Mouse (Mus musculus): Measurements from ENCODE around the gene Serinc5. TPM values are rescaled to one million over a fixed set of nuclear protein-coding genes. Genes with fewer than 3 reads are reported as not detected.

Gene Serinc5
- total and polyA plus RNA-seq, 3 experiments: 10.3 to 12.4 (median 12.0) TPM

- 85% methylated on average over 10 of the region's 10 CpGs for WGBS
- Histone ChIP-seq H3K27ac (no peak overlapping the region), H3K36me3 (ENCODE audit: control insufficient read depth, insufficient read depth, low read length) (peaks cover 6% of the 10 kb centered on the region), H3K4me1 (ENCODE audit: control insufficient read depth, insufficient read depth, low read length) (peaks cover 10% of the 10 kb centered on the region), H3K4me3 (no peak overlapping the region), H3K9ac (ENCODE audit: low read depth, low read length) (no peak overlapping the region), H3K27me3 (ENCODE audit: control insufficient read depth, insufficient read depth, low read length) (no peaks in the 10 kb centered on the region), H3K79me2 (replicated peaks; ENCODE audit: control insufficient read depth, insufficient read depth, low read length) (0 out of 2 replicates have a peak, but pooled peaks cover 2% of the 10 kb centered on the region)
- DNase-seq: no peak
- intact Hi-C loops (cut with DNase I): loop anchor here (5.0 kb wide), 1 partner anchor 37 kb away; the partner anchor contains the start of gene Serinc5
- TF ChIP-seq CTCF (IDR thresholded peaks at IDR 0.05) (no peak), POLR2A (IDR thresholded peaks at IDR 0.05; ENCODE audit: insufficient read depth, low read depth, low read length) (no peak)
Measured at GRCm38 (mm10) chr13:92649111-92649510, 38.2 kb downstream of the Serinc5 start.

DNA sequence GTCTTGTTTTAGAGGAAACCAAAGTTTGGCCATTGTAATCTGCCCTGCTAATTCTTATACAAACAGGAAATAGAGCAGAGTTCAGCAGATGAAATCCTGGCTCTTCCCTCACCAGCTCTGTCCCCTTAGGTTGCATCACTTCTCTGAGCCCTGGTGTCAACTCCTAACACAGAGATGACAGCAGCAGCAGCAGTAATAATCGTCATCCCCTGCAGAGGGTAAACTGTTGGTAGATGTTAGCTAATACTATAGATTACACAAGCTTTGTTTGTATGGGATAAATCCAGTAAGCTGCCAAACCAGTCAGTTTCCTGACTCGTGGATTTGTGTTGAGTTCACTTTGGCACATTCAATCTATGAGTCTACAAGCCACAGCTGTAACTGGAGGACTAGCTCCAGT lies 40.1 kb downstream of the Serinc5 start:
- TF ChIP-seq CTCF (IDR thresholded peaks at IDR 0.05) (no peak), EP300 (IDR thresholded peaks at IDR 0.05; ENCODE audit: insufficient read depth, low read depth, low read length) (no peak), POLR2A (IDR thresholded peaks at IDR 0.05; ENCODE audit: insufficient read depth, low read depth, low read length) (no peak)
- Histone ChIP-seq H3K79me2 (replicated peaks; ENCODE audit: control insufficient read depth, insufficient read depth, low read length) (0 out of 2 replicates have a peak, but pooled peaks cover 2% of the 10 kb centered on the region), H3K27ac (peak overlapping the region; percentile 13; the same call in 1 of the 2 replicates), H3K9ac (ENCODE audit: low read depth, low read length) (no peak overlapping the region), H3K27me3 (ENCODE audit: control insufficient read depth, insufficient read depth, low read length) (no peaks in the 10 kb centered on the region), H3K4me3 (no peak overlapping the region), H3K36me3 (ENCODE audit: control insufficient read depth, insufficient read depth, low read length) (peaks cover 6% of the 10 kb centered on the region), H3K4me1 (ENCODE audit: control insufficient read depth, insufficient read depth, low read length) (peaks cover 10% of the 10 kb centered on the region)
- intact Hi-C loops (cut with DNase I): no loop called here
- DNase-seq: no peak
- WGBS: 29% methylated on average over 2 of the region's 2 CpGs

- peaks cover 10% of the 10 kb centered on the region for H3K4me1 ChIP-seq (ENCODE audit: control insufficient read depth, insufficient read depth, low read length)
- DNase-seq: no peak
- no peaks in the 10 kb centered on the region for H3K27me3 ChIP-seq (ENCODE audit: control insufficient read depth, insufficient read depth, low read length)
- H3K79me2 ChIP-seq (replicated peaks; ENCODE audit: control insufficient read depth, insufficient read depth, low read length): no peaks in the 10 kb centered on the region
- no peak overlapping the region for H3K9ac ChIP-seq (ENCODE audit: low read depth, low read length)
- no peak for TF ChIP-seq CTCF (IDR thresholded peaks at IDR 0.05)
- TF ChIP-seq POLR2A (IDR thresholded peaks at IDR 0.05; ENCODE audit: insufficient read depth, low read depth, low read length): no peak
- TF ChIP-seq EP300 (IDR thresholded peaks at IDR 0.05; ENCODE audit: insufficient read depth, low read depth, low read length): no peak
- H3K4me3 ChIP-seq: no peak overlapping the region
- H3K27ac ChIP-seq: no peak overlapping the region
- intact Hi-C loops (cut with DNase I): no loop called here
- WGBS: 65% methylated on average over 2 of the region's 2 CpGs
- peaks cover 6% of the 10 kb centered on the region for H3K36me3 ChIP-seq (ENCODE audit: control insufficient read depth, insufficient read depth, low read length)
Measured at GRCm38 (mm10) chr13:92652498-92652897, 41.6 kb downstream of the Serinc5 start.

DNA sequence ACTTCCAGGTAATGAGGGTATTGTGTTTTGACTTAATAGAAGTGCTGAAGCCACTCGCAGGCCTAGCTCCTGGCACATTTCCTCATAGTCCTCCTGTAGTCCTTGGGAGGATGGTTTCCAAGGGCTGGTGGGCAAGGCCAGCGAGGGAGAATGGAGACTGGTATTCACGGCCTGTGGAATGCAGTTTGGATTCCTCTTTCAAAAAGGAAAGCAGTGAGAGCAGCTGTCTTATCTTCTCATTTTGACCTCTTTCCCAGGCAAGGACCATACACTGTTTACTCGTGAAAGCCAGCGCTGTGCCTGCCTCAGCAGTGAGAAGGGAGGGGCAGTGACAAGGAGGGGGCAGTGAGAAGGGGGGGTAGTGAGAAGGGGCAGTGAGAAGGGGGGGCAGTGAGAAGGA lies 42.4 kb downstream of the Serinc5 start:
- Histone ChIP-seq H3K4me1 (ENCODE audit: control insufficient read depth, insufficient read depth, low read length) (peaks cover 10% of the 10 kb centered on the region), H3K79me2 (replicated peaks; ENCODE audit: control insufficient read depth, insufficient read depth, low read length) (no peaks in the 10 kb centered on the region), H3K27me3 (ENCODE audit: control insufficient read depth, insufficient read depth, low read length) (no peaks in the 10 kb centered on the region), H3K27ac (peak overlapping the region; percentile 24), H3K9ac (ENCODE audit: low read depth, low read length) (no peak overlapping the region), H3K4me3 (no peak overlapping the region), H3K36me3 (ENCODE audit: control insufficient read depth, insufficient read depth, low read length) (peaks cover 6% of the 10 kb centered on the region)
- no peak for TF ChIP-seq EP300 (IDR thresholded peaks at IDR 0.05; ENCODE audit: insufficient read depth, low read depth, low read length)
- TF ChIP-seq CTCF (IDR thresholded peaks at IDR 0.05): no peak
- TF ChIP-seq POLR2A (IDR thresholded peaks at IDR 0.05; ENCODE audit: insufficient read depth, low read depth, low read length): no peak
- WGBS: 13% methylated on average over 5 of the region's 5 CpGs
- peak in 1 of 2 experiments; percentile 24 for DNase-seq
- intact Hi-C loops (cut with DNase I): no loop called here

DNA sequence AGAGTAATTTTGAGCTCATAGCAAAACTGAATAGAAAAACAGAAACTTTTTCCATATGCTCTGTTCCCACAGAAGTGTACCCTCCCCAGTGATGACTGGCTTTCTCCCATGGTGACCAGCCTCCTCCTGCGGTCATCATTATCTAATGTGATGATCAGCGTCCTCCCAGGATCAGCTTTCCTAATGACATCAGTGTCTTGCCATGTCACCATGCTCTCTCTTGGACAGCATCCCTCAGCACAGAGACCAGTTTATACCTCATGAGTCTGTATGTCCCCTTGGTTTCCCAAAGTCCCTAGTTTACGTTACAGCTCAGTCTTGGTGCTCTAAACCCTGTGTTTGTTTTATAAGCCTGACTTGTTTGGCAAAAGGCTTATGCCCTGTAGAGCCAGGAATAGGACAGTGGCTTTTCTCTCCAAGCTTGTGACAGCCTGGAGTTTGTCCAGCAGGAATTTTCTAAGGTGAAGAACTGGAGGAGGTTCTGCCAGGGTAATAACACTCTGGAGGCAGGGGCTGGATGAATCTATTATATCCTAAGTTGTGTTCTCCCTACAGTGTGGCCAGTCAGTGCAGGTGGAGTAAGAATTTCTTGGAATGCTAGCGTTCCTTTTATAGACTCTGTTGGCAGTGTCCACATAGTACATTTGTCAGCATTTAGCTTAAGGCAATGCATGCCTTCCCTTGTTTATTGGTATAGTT lies 46.1 kb downstream of the Serinc5 start:
- Histone ChIP-seq H3K36me3 (ENCODE audit: control insufficient read depth, insufficient read depth, low read length) (no peaks in the 10 kb centered on the region; the same call in 1 of the 2 replicates), H3K27ac (peak overlapping the region; percentile 51), H3K79me2 (replicated peaks; ENCODE audit: control insufficient read depth, insufficient read depth, low read length) (no peaks in the 10 kb centered on the region), H3K4me1 (ENCODE audit: control insufficient read depth, insufficient read depth, low read length) (peaks cover 6% of the 10 kb centered on the region; the same call in 1 of the 2 replicates), H3K27me3 (ENCODE audit: control insufficient read depth, insufficient read depth, low read length) (no peaks in the 10 kb centered on the region), H3K4me3 (no peak overlapping the region), H3K9ac (ENCODE audit: low read depth, low read length) (peak overlapping the region; percentile 3; the same call in 1 of the 2 replicates)
- TF ChIP-seq CTCF (IDR thresholded peaks at IDR 0.05): no peak
- no peak for TF ChIP-seq POLR2A (IDR thresholded peaks at IDR 0.05; ENCODE audit: insufficient read depth, low read depth, low read length)
- no peak for TF ChIP-seq EP300 (IDR thresholded peaks at IDR 0.05; ENCODE audit: insufficient read depth, low read depth, low read length)
- intact Hi-C loops (cut with DNase I): no loop called here
- peak in 1 of 2 experiments; percentile 42 for DNase-seq
- 45% methylated on average over 4 of the region's 4 CpGs for WGBS

DNA sequence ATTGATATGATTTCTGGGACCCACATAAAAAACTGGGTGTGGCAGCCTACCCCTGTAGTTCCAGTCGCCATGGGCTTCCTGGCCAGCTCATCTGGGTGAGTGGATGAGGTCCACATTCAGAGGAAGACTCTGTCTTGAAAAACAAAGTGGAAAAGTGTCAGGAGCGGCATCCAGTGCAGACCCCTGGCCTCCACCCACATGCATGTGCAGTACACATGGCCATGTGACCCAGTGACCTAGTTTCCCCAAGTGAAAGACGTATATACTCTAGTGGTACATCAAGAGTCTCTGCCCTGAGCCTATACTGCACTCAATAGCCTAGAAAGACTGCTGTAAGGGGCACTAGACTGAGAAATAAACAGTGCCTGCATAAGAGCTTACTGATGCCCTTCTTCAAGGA lies 48.7 kb downstream of the Serinc5 start:
- Histone ChIP-seq H3K79me2 (replicated peaks; ENCODE audit: control insufficient read depth, insufficient read depth, low read length) (no peaks in the 10 kb centered on the region), H3K4me3 (no peak overlapping the region), H3K27me3 (ENCODE audit: control insufficient read depth, insufficient read depth, low read length) (no peaks in the 10 kb centered on the region), H3K27ac (no peak overlapping the region), H3K4me1 (ENCODE audit: control insufficient read depth, insufficient read depth, low read length) (peaks cover 4% of the 10 kb centered on the region), H3K9ac (ENCODE audit: low read depth, low read length) (no peak overlapping the region), H3K36me3 (ENCODE audit: control insufficient read depth, insufficient read depth, low read length) (no peaks in the 10 kb centered on the region; the same call in 1 of the 2 replicates)
- WGBS: 80% methylated on average over 3 of the region's 3 CpGs
- no peak for DNase-seq
- intact Hi-C loops (cut with DNase I): loop anchor here (5.0 kb wide), 1 partner anchor 48 kb away; no protein-coding TSS in a partner anchor
- TF ChIP-seq EP300 (IDR thresholded peaks at IDR 0.05; ENCODE audit: insufficient read depth, low read depth, low read length): no peak

All from heart, adult 2 months (tissue).